Mouse (Mus musculus) hindbrain, embryonic 10.5 days (tissue): Measurements from ENCODE around the gene Lrrc55. TPM values are rescaled to one million over a fixed set of nuclear protein-coding genes. Genes with fewer than 3 reads are reported as not detected.

ENCODE experiments used
- DNase-seq: peaks from one replicate; pipeline ENCODE4 v3.0.0-alpha.2; 2017; ENCODE audit warnings: low spot score
- H3K27ac ChIP-seq: fragments of 300-500 bp; sonication (generic); 2 replicates; pipeline ENCODE4 v1.5.1; 2016; ENCODE audit warnings: mild to moderate bottlenecking, moderate library complexity
- H3K27me3 ChIP-seq: fragments of 300-500 bp; sonication (generic); 2 replicates; pipeline ENCODE4 v1.6.1; 2016; ENCODE audit warnings: mild to moderate bottlenecking; ENCODE audit not compliant: poor library complexity, insufficient read depth, severe bottlenecking
- H3K36me3 ChIP-seq: fragments of 300-500 bp; sonication (generic); 2 replicates; pipeline ENCODE4 v1.6.1; 2016; ENCODE audit warnings: mild to moderate bottlenecking, moderate library complexity
- H3K4me1 ChIP-seq: fragments of 300-500 bp; sonication (generic); replicated peaks from 2 replicates; pipeline ENCODE4 v1.6.1; 2016; ENCODE audit warnings: mild to moderate bottlenecking
- H3K4me3 ChIP-seq: fragments of 300-500 bp; sonication (generic); 2 replicates; pipeline ENCODE4 v1.5.1; 2016; ENCODE audit warnings: mild to moderate bottlenecking, moderate library complexity
- H3K9me3 ChIP-seq: fragments of 300-500 bp; sonication (generic); 2 replicates; pipeline ENCODE4 v1.6.1; 2016; ENCODE audit warnings: mild to moderate bottlenecking, moderate library complexity
- WGBS: fragments of 180-500 bp; shearing (Covaris S2); methylation state at CpG from one replicate; pipeline ENCODE4 v1.1.7; 2016; 5-methylcytosine and 5-hydroxymethylcytosine counted together
- polyA plus RNA-seq: library from polyadenylated mRNA; unstranded; fragments of >200 nt; fragmentation: Nextera tagmentation; extraction: Ambion mirVana; gene quantifications from 2 replicates; pipeline ENCODE4 v1.2.1, GENCODE M21; 2016

Gene Lrrc55
- polyA plus RNA-seq, 1 experiment from 2014 or later, result 0.48 TPM

DNA sequence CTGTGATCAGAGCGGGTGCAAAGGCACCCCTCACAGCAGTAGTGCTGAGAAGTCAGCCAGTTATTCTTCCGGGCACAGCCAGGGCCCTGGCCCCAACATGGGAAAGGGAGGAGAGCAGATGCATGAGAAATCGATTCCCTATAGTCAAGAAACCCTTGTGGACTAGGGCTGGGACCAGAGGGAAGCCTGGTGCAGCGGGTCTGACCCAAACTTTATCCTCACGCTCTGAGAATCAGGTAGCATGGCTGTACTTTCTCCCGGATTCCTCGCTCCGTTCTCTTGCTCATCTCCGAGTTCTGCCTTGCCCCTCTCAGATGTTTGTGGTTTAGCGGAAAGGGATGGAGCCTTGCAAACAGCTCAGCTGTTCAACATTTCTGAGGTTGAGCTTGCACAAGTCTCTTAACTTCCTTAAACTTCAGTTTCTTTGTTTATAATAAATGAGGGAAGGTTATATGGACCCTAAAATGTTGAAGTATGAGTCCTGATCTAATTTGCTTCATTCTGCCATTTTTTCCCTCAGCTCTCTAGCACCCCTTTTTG lies 59.3 kb downstream of the Lrrc55 start:
- DNase-seq, result no peak
- H3K4me3 ChIP-seq, result peak overlapping the region; percentile 16
- 64% methylated on average over 10 of the region's 10 CpGs for WGBS

DNA sequence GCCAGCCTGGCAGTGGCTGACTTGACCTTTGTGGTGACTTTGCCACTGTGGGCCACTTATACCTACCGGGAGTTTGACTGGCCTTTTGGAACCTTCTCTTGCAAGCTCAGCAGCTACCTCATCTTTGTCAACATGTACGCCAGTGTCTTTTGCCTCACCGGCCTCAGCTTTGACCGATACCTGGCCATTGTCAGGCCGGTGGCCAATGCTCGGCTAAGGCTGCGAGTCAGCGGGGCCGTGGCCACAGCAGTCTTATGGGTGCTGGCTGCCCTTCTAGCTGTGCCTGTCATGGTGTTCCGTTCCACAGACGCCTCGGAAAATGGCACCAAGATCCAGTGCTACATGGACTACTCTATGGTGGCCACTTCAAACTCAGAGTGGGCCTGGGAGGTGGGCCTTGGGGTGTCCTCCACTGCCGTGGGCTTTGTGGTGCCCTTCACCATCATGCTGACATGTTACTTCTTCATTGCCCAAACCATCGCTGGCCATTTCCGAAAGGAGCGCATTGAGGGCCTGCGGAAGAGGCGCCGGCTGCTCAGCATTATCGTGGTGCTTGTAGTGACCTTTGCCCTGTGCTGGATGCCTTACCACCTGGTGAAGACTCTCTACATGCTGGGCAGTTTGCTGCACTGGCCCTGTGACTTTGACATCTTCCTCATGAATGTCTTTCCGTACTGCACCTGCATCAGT lies 60.0 kb downstream of the Lrrc55 start:
- no peaks in the 10 kb centered on the region for H3K27me3 ChIP-seq
- peak overlapping the region; percentile 16 for H3K4me3 ChIP-seq
- H3K4me1 ChIP-seq, result peaks cover 8% of the 10 kb centered on the region
- no peaks in the 10 kb centered on the region for H3K36me3 ChIP-seq
- no peak for DNase-seq
- 82% methylated on average over 21 of the region's 21 CpGs for WGBS
- peak overlapping the region; percentile 36; the same call in 1 of the 2 replicates for H3K27ac ChIP-seq
- H3K9me3 ChIP-seq, result no peaks in the 10 kb centered on the region

More for the DNA sequence above, 59.3 kb downstream of the Lrrc55 start:
- Histone ChIP-seq H3K27ac (no peak overlapping the region), H3K27me3 (no peaks in the 10 kb centered on the region), H3K9me3 (no peaks in the 10 kb centered on the region), H3K4me1 (peaks cover 8% of the 10 kb centered on the region), H3K36me3 (no peaks in the 10 kb centered on the region)

- DNase-seq, result no peak
- Histone ChIP-seq H3K27ac (peak within 1 kb of the TSS; percentile 36), H3K4me1 (peaks cover 16% of the 10 kb centered on the region), H3K36me3 (no peaks in the 10 kb centered on the region), H3K4me3 (peak within 1 kb of the TSS; percentile 16), H3K27me3 (no peaks in the 10 kb centered on the region), H3K9me3 (no peaks in the 10 kb centered on the region)
- WGBS, result 3% methylated on average over 4 of the region's 4 CpGs
These were observed 60.9 kb downstream of the Lrrc55 start, which contains the start of gene Aplnr for GRCm38 (mm10) chr2:85136089-85136488. Gene Aplnr (plus strand): TSS chr2:85136225.

GRCm38 (mm10) chr2:85135099-85135498 lies 61.9 kb downstream of the Lrrc55 start:
- Histone ChIP-seq H3K9me3 (no peaks in the 10 kb centered on the region), H3K4me3 (no peak overlapping the region), H3K4me1 (peaks cover 26% of the 10 kb centered on the region), H3K27me3 (no peaks in the 10 kb centered on the region), H3K36me3 (no peaks in the 10 kb centered on the region), H3K27ac (no peak overlapping the region)
- no peak for DNase-seq
- 61% methylated on average over 1 of the region's 1 CpGs for WGBS

DNA sequence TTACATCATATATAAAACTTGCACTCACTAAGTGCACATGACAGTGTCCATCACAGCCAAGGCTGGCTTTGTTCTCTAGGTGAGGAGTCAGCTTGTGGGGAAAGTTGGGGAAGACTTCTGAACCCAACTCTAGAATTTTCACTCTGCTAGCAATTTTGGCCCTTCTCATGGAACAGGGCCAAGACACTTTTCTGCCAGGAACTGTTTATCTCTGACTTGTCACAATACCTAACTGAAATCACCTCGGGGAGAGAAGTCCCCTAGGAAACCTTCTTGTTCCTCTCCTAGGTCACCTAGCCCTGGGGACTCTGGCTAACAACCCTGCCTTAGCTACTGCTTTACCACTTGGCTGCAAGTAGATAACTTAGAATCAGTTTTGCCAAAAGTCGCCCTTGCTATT lies 64.8 kb downstream of the Lrrc55 start:
- DNase-seq, result no peak
- Histone ChIP-seq H3K27ac (no peak overlapping the region), H3K9me3 (no peaks in the 10 kb centered on the region), H3K4me3 (no peak overlapping the region), H3K36me3 (no peaks in the 10 kb centered on the region), H3K4me1 (peaks cover 31% of the 10 kb centered on the region), H3K27me3 (no peaks in the 10 kb centered on the region)
- 65% methylated on average over 2 of the region's 2 CpGs for WGBS

DNA sequence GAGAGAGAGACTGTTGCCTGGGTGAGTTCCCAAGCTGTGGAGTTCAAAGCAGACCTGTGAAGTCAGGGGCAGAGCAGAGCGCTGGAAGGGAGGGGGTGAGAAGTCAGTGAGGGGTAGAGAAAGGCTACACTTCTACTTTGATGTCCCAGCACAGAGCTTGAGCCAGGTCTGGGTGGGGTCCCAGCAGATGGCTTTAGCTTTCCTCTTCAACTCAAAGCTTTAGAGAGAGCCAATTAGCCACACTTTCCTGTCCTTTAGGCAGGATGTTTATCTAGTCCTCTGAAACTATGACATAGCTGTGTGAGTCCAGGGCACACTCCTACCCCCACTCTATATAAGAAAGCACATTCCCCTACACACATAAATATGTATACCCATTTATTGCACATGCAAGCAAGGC lies 65.3 kb downstream of the Lrrc55 start:
- H3K36me3 ChIP-seq, result no peaks in the 10 kb centered on the region
- 26% methylated on average over 1 of the region's 1 CpGs for WGBS
- DNase-seq, result no peak
- 0 out of 2 replicates have a peak overlapping the region, but pooled peaks have one; percentile 35 for H3K27ac ChIP-seq
- no peaks in the 10 kb centered on the region for H3K9me3 ChIP-seq
- H3K4me1 ChIP-seq, result peaks cover 31% of the 10 kb centered on the region
- no peaks in the 10 kb centered on the region for H3K27me3 ChIP-seq
- H3K4me3 ChIP-seq, result no peak overlapping the region

- Histone ChIP-seq H3K9me3 (no peaks in the 10 kb centered on the region), H3K27me3 (no peaks in the 10 kb centered on the region), H3K27ac (peak overlapping the region; percentile 35; the same call in 1 of the 2 replicates), H3K4me1 (peaks cover 30% of the 10 kb centered on the region), H3K36me3 (no peaks in the 10 kb centered on the region), H3K4me3 (no peak overlapping the region)
- 25% methylated on average over 2 of the region's 2 CpGs for whole genome bisulfite sequencing
- no peak for DNase-seq
These were observed 65.8 kb downstream of the Lrrc55 start for GRCm38 (mm10) chr2:85131226-85131625.

DNA sequence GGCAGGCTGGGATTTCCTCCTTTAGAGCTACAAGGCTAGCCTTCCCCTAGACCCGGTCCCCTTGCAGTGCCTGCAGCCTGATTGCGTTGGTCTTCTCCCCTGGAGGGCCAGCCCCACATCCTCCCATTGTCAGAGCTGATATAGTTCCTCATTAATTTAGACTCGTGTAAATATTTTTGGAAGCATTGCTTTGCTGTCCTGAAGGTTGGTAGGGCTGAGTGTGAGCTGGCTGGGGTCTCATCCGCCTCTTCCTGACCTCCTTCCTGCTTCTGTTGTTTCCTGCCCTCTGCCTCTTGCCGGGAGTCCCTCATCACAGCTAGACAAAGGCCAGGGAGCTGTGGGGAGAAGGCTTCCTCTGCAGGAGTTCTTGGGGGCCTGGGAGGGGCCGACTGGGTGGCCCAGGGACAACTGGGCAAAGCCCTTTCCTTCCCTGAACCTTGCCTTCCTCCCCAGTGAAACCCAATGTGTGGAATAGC lies 67.5 kb downstream of the Lrrc55 start:
- Histone ChIP-seq H3K36me3 (no peaks in the 10 kb centered on the region), H3K27ac (peak overlapping the region; percentile 12; the same call in 1 of the 2 replicates), H3K27me3 (no peaks in the 10 kb centered on the region), H3K4me1 (peaks cover 23% of the 10 kb centered on the region), H3K9me3 (no peaks in the 10 kb centered on the region), H3K4me3 (no peak overlapping the region)
- 50% methylated on average over 6 of the region's 6 CpGs for WGBS
- no peak for DNase-seq

DNA sequence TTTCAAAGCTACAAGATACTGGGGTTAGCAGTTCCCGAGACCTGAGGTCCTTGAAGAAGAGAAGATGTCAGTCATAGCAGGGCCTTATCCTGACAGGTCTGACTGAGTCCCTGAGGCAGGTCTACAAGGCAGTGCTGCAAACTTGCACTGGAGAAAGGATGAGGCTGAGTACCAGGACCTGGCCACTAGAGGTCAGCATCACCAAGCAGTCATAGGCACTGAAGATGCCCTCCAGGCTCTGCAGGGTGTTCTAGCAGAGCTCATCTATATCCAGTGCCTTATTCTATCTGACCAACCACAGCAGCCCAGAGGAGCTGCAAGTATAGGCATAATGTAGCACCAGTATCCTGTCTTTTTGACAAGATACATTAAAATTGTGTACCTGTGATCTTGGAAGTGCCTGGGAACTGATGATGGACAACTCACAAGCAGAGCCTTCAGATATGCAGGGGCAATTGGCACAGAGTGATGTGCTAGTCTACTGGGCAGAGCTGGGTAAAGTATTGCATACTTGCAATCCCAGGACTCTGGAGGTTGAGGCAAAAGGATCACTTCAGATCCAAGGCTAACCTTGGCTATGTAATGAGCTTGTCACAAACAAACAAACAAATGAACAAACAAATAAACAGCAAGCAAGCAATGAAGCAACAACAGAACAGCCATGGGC lies 73.0 kb downstream of the Lrrc55 start:
- Histone ChIP-seq H3K4me3 (no peak overlapping the region), H3K9me3 (no peaks in the 10 kb centered on the region), H3K36me3 (no peaks in the 10 kb centered on the region), H3K27me3 (no peaks in the 10 kb centered on the region), H3K4me1 (no peaks in the 10 kb centered on the region), H3K27ac (no peak overlapping the region)
- 39% methylated on average over 1 of the region's 1 CpGs for WGBS
- peak; percentile 75 for DNase-seq

- H3K27me3 ChIP-seq, result no peaks in the 10 kb centered on the region
- DNase-seq, result no peak
These were observed 73.7 kb downstream of the Lrrc55 start for GRCm38 (mm10) chr2:85123187-85123868.

More at GRCm38 (mm10) chr2:85123187-85123868, 73.7 kb downstream of the Lrrc55 start:
- no peaks in the 10 kb centered on the region for H3K9me3 ChIP-seq
- H3K27ac ChIP-seq, result no peak overlapping the region
- 31% methylated on average over 5 of the region's 5 CpGs for WGBS
- H3K36me3 ChIP-seq, result no peaks in the 10 kb centered on the region
- no peaks in the 10 kb centered on the region for H3K4me1 ChIP-seq
- no peak overlapping the region for H3K4me3 ChIP-seq
